Mouse (Mus musculus): ENCODE data around the gene Lhx8.

DNA sequence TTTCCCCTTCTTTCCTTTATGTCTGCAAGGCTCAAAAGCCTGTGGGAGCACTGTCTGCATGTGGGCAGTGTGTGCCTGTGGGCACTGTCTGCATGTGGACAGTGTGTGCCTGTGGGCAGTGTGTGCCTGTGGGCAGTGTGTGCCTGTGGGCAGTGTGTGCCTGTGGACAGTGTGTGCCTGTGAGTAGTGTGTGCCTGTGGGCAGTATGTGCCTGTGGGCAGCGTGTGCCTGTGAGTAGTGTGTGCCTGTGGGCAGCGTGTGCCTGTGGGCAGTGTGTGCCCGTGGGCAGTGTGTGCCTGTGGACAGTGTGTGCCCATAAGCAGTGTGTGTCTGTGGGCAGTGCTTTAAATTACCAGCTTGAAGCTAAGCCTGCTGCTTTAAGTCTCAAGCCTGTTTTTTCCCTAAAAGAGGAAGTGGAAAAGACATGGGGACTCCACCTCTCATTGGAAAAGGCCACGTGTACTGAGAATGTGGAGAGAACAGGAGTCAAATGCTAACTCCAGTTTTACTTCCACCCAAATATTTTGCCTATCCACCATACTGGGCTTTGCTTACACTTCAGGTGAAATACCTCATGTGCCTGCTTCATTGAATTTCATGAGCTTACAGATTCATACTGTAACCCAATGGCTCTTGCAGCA is 41.9 kb downstream of the Lhx8 start:
- TF ChIP-seq CTCF (IDR thresholded peaks at IDR 0.05; ENCODE audit: borderline replicate concordance, control insufficient read depth, extremely low read depth, insufficient read depth, low read length, poor library complexity) (no peak), POLR2A (IDR thresholded peaks at IDR 0.05; ENCODE audit: control insufficient read depth, extremely low read depth, insufficient read depth, low read length, poor library complexity) (no peak)
